Mouse (Mus musculus): ENCODE data around the gene Rps21. TPM values are rescaled to one million over a fixed set of nuclear protein-coding genes. Genes with fewer than 3 reads are reported as not detected.

The Rps21 gene
- polyA plus RNA-seq, 1 experiment: 703 TPM

GRCm38 (mm10) chr2:180216921-180217320 lies 40.3 kb upstream of the Rps21 start:
- H3K4me1 ChIP-seq (ENCODE audit: control insufficient read depth, insufficient read depth, low read length): peaks cover 2% of the 10 kb centered on the region; the same call in 1 of the 2 replicates
- no peak overlapping the region for H3K4me3 ChIP-seq (ENCODE audit: control insufficient read depth, low read depth, low read length)
- no peaks in the 10 kb centered on the region for H3K36me3 ChIP-seq (ENCODE audit: control insufficient read depth, insufficient read depth, low read length)
- H3K27ac ChIP-seq (ENCODE audit: control insufficient read depth, insufficient read depth, low read depth, low read length): no peak overlapping the region
- no peaks in the 10 kb centered on the region for H3K27me3 ChIP-seq (ENCODE audit: control insufficient read depth, insufficient read depth, low read length)
- TF ChIP-seq POLR2A (IDR thresholded peaks at IDR 0.05; ENCODE audit: control insufficient read depth, low read depth, low read length): no peak
- TF ChIP-seq CTCF (IDR thresholded peaks at IDR 0.05; ENCODE audit: control insufficient read depth, insufficient read depth, insufficient replicate concordance, low read depth, low read length): no peak

GRCm38 (mm10) chr2:180217587-180217986 lies 39.6 kb upstream of the Rps21 start:
- Histone ChIP-seq H3K4me3 (ENCODE audit: control insufficient read depth, low read depth, low read length) (no peak overlapping the region), H3K27me3 (ENCODE audit: control insufficient read depth, insufficient read depth, low read length) (no peaks in the 10 kb centered on the region), H3K4me1 (ENCODE audit: control insufficient read depth, insufficient read depth, low read length) (peaks cover 5% of the 10 kb centered on the region), H3K36me3 (ENCODE audit: control insufficient read depth, insufficient read depth, low read length) (no peaks in the 10 kb centered on the region), H3K27ac (ENCODE audit: control insufficient read depth, insufficient read depth, low read depth, low read length) (0 out of 2 replicates have a peak overlapping the region, but pooled peaks have one; percentile 11)
- TF ChIP-seq CTCF (IDR thresholded peaks at IDR 0.05; ENCODE audit: control insufficient read depth, insufficient read depth, insufficient replicate concordance, low read depth, low read length) (no peak), POLR2A (IDR thresholded peaks at IDR 0.05; ENCODE audit: control insufficient read depth, low read depth, low read length) (no peak)

- Histone ChIP-seq H3K27me3 (ENCODE audit: control insufficient read depth, insufficient read depth, low read length) (no peaks in the 10 kb centered on the region), H3K4me3 (ENCODE audit: control insufficient read depth, low read depth, low read length) (no peak overlapping the region), H3K36me3 (ENCODE audit: control insufficient read depth, insufficient read depth, low read length) (no peaks in the 10 kb centered on the region), H3K4me1 (ENCODE audit: control insufficient read depth, insufficient read depth, low read length) (peaks cover 5% of the 10 kb centered on the region), H3K27ac (ENCODE audit: control insufficient read depth, insufficient read depth, low read depth, low read length) (no peak overlapping the region)
- TF ChIP-seq CTCF (IDR thresholded peaks at IDR 0.05; ENCODE audit: control insufficient read depth, insufficient read depth, insufficient replicate concordance, low read depth, low read length): no peak
- TF ChIP-seq POLR2A (IDR thresholded peaks at IDR 0.05; ENCODE audit: control insufficient read depth, low read depth, low read length): no peak
These were observed 38.9 kb upstream of the Rps21 start for GRCm38 (mm10) chr2:180218241-180218640.

DNA sequence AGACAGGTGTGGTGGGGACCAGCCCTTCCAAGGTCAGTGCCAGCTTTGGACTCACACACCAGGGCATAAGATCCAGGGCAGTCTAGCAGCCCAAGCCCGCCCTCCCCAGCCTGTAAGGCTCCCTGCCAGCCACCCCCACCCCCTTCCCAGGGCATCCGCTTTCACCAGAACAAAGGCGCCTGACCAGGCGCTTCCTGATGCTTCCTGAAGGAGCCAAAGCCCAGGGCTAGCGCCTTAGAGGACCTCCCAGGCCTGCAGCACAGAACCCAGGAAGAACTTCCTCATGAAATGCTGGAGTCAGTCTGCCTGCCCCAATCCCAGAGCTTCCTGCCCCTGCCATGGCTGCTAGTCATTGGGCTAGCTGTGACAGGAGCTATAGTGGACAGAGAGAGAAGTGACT lies 38.5 kb upstream of the Rps21 start:
- Histone ChIP-seq H3K36me3 (ENCODE audit: control insufficient read depth, insufficient read depth, low read length) (no peaks in the 10 kb centered on the region), H3K27ac (ENCODE audit: control insufficient read depth, insufficient read depth, low read depth, low read length) (no peak overlapping the region), H3K4me1 (ENCODE audit: control insufficient read depth, insufficient read depth, low read length) (peaks cover 5% of the 10 kb centered on the region), H3K4me3 (ENCODE audit: control insufficient read depth, low read depth, low read length) (no peak overlapping the region), H3K27me3 (ENCODE audit: control insufficient read depth, insufficient read depth, low read length) (no peaks in the 10 kb centered on the region)
- no peak for TF ChIP-seq POLR2A (IDR thresholded peaks at IDR 0.05; ENCODE audit: control insufficient read depth, low read depth, low read length)

- H3K4me3 ChIP-seq (ENCODE audit: control insufficient read depth, low read depth, low read length): no peak overlapping the region
- TF ChIP-seq CTCF (IDR thresholded peaks at IDR 0.05; ENCODE audit: control insufficient read depth, insufficient read depth, insufficient replicate concordance, low read depth, low read length) (no peak), POLR2A (IDR thresholded peaks at IDR 0.05; ENCODE audit: control insufficient read depth, low read depth, low read length) (no peak)
- peaks cover 6% of the 10 kb centered on the region for H3K4me1 ChIP-seq (ENCODE audit: control insufficient read depth, insufficient read depth, low read length)
- no peak overlapping the region for H3K27ac ChIP-seq (ENCODE audit: control insufficient read depth, insufficient read depth, low read depth, low read length)
- H3K27me3 ChIP-seq (ENCODE audit: control insufficient read depth, insufficient read depth, low read length): no peaks in the 10 kb centered on the region
- no peaks in the 10 kb centered on the region for H3K36me3 ChIP-seq (ENCODE audit: control insufficient read depth, insufficient read depth, low read length)
These were observed 37.8 kb upstream of the Rps21 start for GRCm38 (mm10) chr2:180219145-180219943.

DNA sequence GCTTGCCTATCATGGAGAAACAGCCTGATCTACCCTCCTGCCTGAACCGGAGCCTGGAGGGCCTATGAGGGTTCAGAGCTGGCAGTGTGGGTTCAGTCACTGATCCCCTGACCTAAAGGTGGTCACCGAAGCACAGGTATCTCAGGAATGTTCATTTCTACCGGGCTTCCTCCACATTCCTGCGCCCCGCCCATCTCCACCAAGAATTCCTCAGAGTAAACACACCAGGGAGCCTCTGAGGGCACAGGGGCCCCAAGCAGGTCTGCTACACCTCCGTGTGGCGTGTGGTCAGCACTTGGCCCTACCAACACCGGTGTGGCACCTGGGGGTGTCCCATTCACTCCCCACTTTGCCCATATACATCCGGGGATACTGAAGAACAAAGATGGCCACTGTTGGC lies 37.0 kb upstream of the Rps21 start:
- TF ChIP-seq CTCF (IDR thresholded peaks at IDR 0.05; ENCODE audit: control insufficient read depth, insufficient read depth, insufficient replicate concordance, low read depth, low read length) (no peak), POLR2A (IDR thresholded peaks at IDR 0.05; ENCODE audit: control insufficient read depth, low read depth, low read length) (no peak)

GRCm38 (mm10) chr2:180221051-180221450 lies 36.1 kb upstream of the Rps21 start:
- Histone ChIP-seq H3K4me1 (ENCODE audit: control insufficient read depth, insufficient read depth, low read length) (peaks cover 7% of the 10 kb centered on the region), H3K4me3 (ENCODE audit: control insufficient read depth, low read depth, low read length) (no peak overlapping the region), H3K27ac (ENCODE audit: control insufficient read depth, insufficient read depth, low read depth, low read length) (no peak overlapping the region), H3K36me3 (ENCODE audit: control insufficient read depth, insufficient read depth, low read length) (no peaks in the 10 kb centered on the region), H3K27me3 (ENCODE audit: control insufficient read depth, insufficient read depth, low read length) (no peaks in the 10 kb centered on the region)
- no peak for TF ChIP-seq POLR2A (IDR thresholded peaks at IDR 0.05; ENCODE audit: control insufficient read depth, low read depth, low read length)
- no peak for TF ChIP-seq CTCF (IDR thresholded peaks at IDR 0.05; ENCODE audit: control insufficient read depth, insufficient read depth, insufficient replicate concordance, low read depth, low read length)

More for the DNA sequence above, 37.0 kb upstream of the Rps21 start:
- H3K27me3 ChIP-seq (ENCODE audit: control insufficient read depth, insufficient read depth, low read length): no peaks in the 10 kb centered on the region
- H3K4me1 ChIP-seq (ENCODE audit: control insufficient read depth, insufficient read depth, low read length): peaks cover 8% of the 10 kb centered on the region
- no peak overlapping the region for H3K27ac ChIP-seq (ENCODE audit: control insufficient read depth, insufficient read depth, low read depth, low read length)
- no peaks in the 10 kb centered on the region for H3K36me3 ChIP-seq (ENCODE audit: control insufficient read depth, insufficient read depth, low read length)
- H3K4me3 ChIP-seq (ENCODE audit: control insufficient read depth, low read depth, low read length): no peak overlapping the region

All from testis, adult 2 months (tissue).